Mouse (Mus musculus) lung, embryonic 16.5 days (tissue): ENCODE measurements around the gene Pik3r5. TPM values are rescaled to one million over a fixed set of nuclear protein-coding genes. Genes with fewer than 3 reads are reported as not detected.

ENCODE experiments used
- ATAC-seq: fragments of 200-750 bp; cut with Nextera tagmentation; 2 replicates; pipeline ENCODE4 v1.8.0; 2017; ENCODE audit warnings: low read depth, mild to moderate bottlenecking, moderate library complexity
- H3K27ac ChIP-seq: fragments of 300-500 bp; sonication (generic); 2 replicates; pipeline ENCODE4 v1.5.1; 2014; ENCODE audit warnings: mild to moderate bottlenecking, control low read depth, low read length
- H3K27me3 ChIP-seq: fragments of 300-500 bp; sonication (generic); 2 replicates; pipeline ENCODE4 v1.6.1; 2014; ENCODE audit warnings: low read depth, low read length, mixed read lengths; ENCODE audit not compliant: control insufficient read depth, insufficient read depth
- H3K36me3 ChIP-seq: fragments of 300-500 bp; sonication (generic); 2 replicates; pipeline ENCODE4 v1.6.1; 2014; ENCODE audit warnings: low read length; ENCODE audit not compliant: control insufficient read depth, insufficient read depth
- H3K4me1 ChIP-seq: fragments of 300-500 bp; sonication (generic); replicated peaks from 2 replicates; pipeline ENCODE4 v1.6.1; 2014; ENCODE audit warnings: low read length, mixed read lengths; ENCODE audit not compliant: control insufficient read depth, insufficient read depth
- H3K4me2 ChIP-seq: fragments of 300-500 bp; sonication (generic); 2 replicates; pipeline ENCODE4 v1.6.1; 2014; ENCODE audit warnings: low read depth, low read length, control low read depth
- H3K4me3 ChIP-seq: fragments of 300-500 bp; sonication (generic); 2 replicates; pipeline ENCODE4 v1.5.1; 2014; ENCODE audit warnings: mild to moderate bottlenecking, low read length, control low read depth
- H3K9ac ChIP-seq: fragments of 300-500 bp; sonication (generic); 2 replicates; pipeline ENCODE4 v1.6.1; 2014; ENCODE audit warnings: low read length, control low read depth
- H3K9me3 ChIP-seq: fragments of 300-500 bp; sonication (generic); 2 replicates; pipeline ENCODE4 v1.6.1; 2016; ENCODE audit warnings: low read length; ENCODE audit not compliant: control insufficient read depth
- WGBS: fragments of 180-500 bp; shearing (Covaris S2); extraction: QIAGEN DNeasy Blood & Tissue Kit; methylation state at CpG from one replicate; pipeline ENCODE4 v1.1.7; 2014; 5-methylcytosine and 5-hydroxymethylcytosine counted together
- polyA plus RNA-seq: library from polyadenylated mRNA; unstranded; fragments of >200 nt; fragmentation: Nextera tagmentation; extraction: Ambion mirVana; gene quantifications from 2 replicates; pipeline ENCODE4 v1.2.1, GENCODE M21; 2015

Gene Pik3r5
- polyA plus RNA-seq, 1 experiment from 2014 or later: 0.55 TPM

- Histone ChIP-seq H3K36me3 (no peaks in the 10 kb centered on the region), H3K4me2 (no peak overlapping the region), H3K27me3 (no peaks in the 10 kb centered on the region), H3K4me1 (no peaks in the 10 kb centered on the region), H3K27ac (no peak overlapping the region), H3K9me3 (no peaks in the 10 kb centered on the region), H3K9ac (no peak overlapping the region), H3K4me3 (no peak overlapping the region)
- no peak for ATAC-seq
- WGBS: 37% methylated on average over 9 of the region's 9 CpGs
These were observed 14.1 kb upstream of the Pik3r5 start for GRCm38 (mm10) chr11:68417831-68418230.

- WGBS: 64% methylated on average over 8 of the region's 8 CpGs
These were observed 6.2 kb upstream of the Pik3r5 start for GRCm38 (mm10) chr11:68425492-68426315.

GRCm38 (mm10) chr11:68427083-68427570, 4.8 kb upstream of the Pik3r5 start:
- Histone ChIP-seq H3K9ac (no peak overlapping the region), H3K27ac (no peak overlapping the region), H3K4me1 (no peaks in the 10 kb centered on the region), H3K4me3 (no peak overlapping the region), H3K36me3 (no peaks in the 10 kb centered on the region), H3K27me3 (no peaks in the 10 kb centered on the region; the same call in 1 of the 2 replicates), H3K4me2 (no peak overlapping the region), H3K9me3 (no peaks in the 10 kb centered on the region)
- 76% methylated on average over 5 of the region's 5 CpGs for WGBS
- no peak for ATAC-seq

More at GRCm38 (mm10) chr11:68425492-68426315, 6.2 kb upstream of the Pik3r5 start:
- H3K9ac ChIP-seq: no peak overlapping the region
- no peak overlapping the region for H3K4me3 ChIP-seq
- H3K4me2 ChIP-seq: no peak overlapping the region
- no peaks in the 10 kb centered on the region for H3K9me3 ChIP-seq
- H3K27ac ChIP-seq: no peak overlapping the region
- H3K4me1 ChIP-seq: no peaks in the 10 kb centered on the region
- no peaks in the 10 kb centered on the region for H3K36me3 ChIP-seq
- no peak for ATAC-seq
- no peaks in the 10 kb centered on the region for H3K27me3 ChIP-seq

GRCm38 (mm10) chr11:68430662-68431061, 1.3 kb upstream of the Pik3r5 start:
- no peak overlapping the region for H3K9ac ChIP-seq
- H3K4me2 ChIP-seq: no peak overlapping the region
- 57% methylated on average over 5 of the region's 5 CpGs for WGBS
- no peak overlapping the region for H3K27ac ChIP-seq
- no peaks in the 10 kb centered on the region for H3K4me1 ChIP-seq
- ATAC-seq: no peak
- H3K27me3 ChIP-seq: peaks cover 6% of the 10 kb centered on the region; the same call in 1 of the 2 replicates
- no peak overlapping the region for H3K4me3 ChIP-seq
- H3K36me3 ChIP-seq: no peaks in the 10 kb centered on the region
- H3K9me3 ChIP-seq: no peaks in the 10 kb centered on the region

- Histone ChIP-seq H3K9me3 (no peaks in the 10 kb centered on the region), H3K4me3 (peak overlapping the region; percentile 59), H3K4me2 (peak overlapping the region; percentile 92), H3K27me3 (peaks cover 6% of the 10 kb centered on the region; the same call in 1 of the 2 replicates), H3K9ac (peak overlapping the region; percentile 57), H3K27ac (no peak overlapping the region), H3K4me1 (no peaks in the 10 kb centered on the region), H3K36me3 (no peaks in the 10 kb centered on the region)
- WGBS: 22% methylated on average over 23 of the region's 23 CpGs
- no peak; the same call in 1 of the 2 replicates for ATAC-seq
These were observed 570 bp downstream of the Pik3r5 start for GRCm38 (mm10) chr11:68432361-68433021.

- Histone ChIP-seq H3K9ac (no peak overlapping the region), H3K27ac (no peak overlapping the region), H3K4me3 (no peak overlapping the region), H3K4me2 (no peak overlapping the region), H3K4me1 (no peaks in the 10 kb centered on the region), H3K36me3 (no peaks in the 10 kb centered on the region), H3K9me3 (no peaks in the 10 kb centered on the region), H3K27me3 (peaks cover 6% of the 10 kb centered on the region; the same call in 1 of the 2 replicates)
- no peak for ATAC-seq
- whole genome bisulfite sequencing: 75% methylated on average over 5 of the region's 5 CpGs
These were observed 1.6 kb downstream of the Pik3r5 start for GRCm38 (mm10) chr11:68433534-68433933.

- H3K4me3 ChIP-seq: no peak overlapping the region
- H3K27ac ChIP-seq: no peak overlapping the region
- no peaks in the 10 kb centered on the region for H3K36me3 ChIP-seq
- no peaks in the 10 kb centered on the region for H3K9me3 ChIP-seq
- no peak for ATAC-seq
- peaks cover 6% of the 10 kb centered on the region; the same call in 1 of the 2 replicates for H3K27me3 ChIP-seq
- no peak overlapping the region for H3K9ac ChIP-seq
- no peak overlapping the region for H3K4me2 ChIP-seq
- H3K4me1 ChIP-seq: no peaks in the 10 kb centered on the region
- WGBS: 79% methylated on average over 2 of the region's 2 CpGs
These were observed 2.8 kb downstream of the Pik3r5 start for GRCm38 (mm10) chr11:68434697-68435096.

- Histone ChIP-seq H3K4me3 (no peak overlapping the region), H3K27ac (no peak overlapping the region), H3K9me3 (no peaks in the 10 kb centered on the region), H3K9ac (no peak overlapping the region), H3K36me3 (no peaks in the 10 kb centered on the region), H3K4me2 (no peak overlapping the region), H3K4me1 (no peaks in the 10 kb centered on the region), H3K27me3 (peaks cover 6% of the 10 kb centered on the region; the same call in 1 of the 2 replicates)
- ATAC-seq: no peak
- 79% methylated on average over 4 of the region's 4 CpGs for WGBS
These were observed 3.7 kb downstream of the Pik3r5 start for GRCm38 (mm10) chr11:68435601-68436000.

- Histone ChIP-seq H3K27me3 (peaks cover 6% of the 10 kb centered on the region; the same call in 1 of the 2 replicates), H3K4me2 (no peak overlapping the region), H3K36me3 (no peaks in the 10 kb centered on the region), H3K27ac (no peak overlapping the region), H3K4me1 (no peaks in the 10 kb centered on the region), H3K4me3 (no peak overlapping the region), H3K9ac (no peak overlapping the region), H3K9me3 (no peaks in the 10 kb centered on the region)
- no peak for ATAC-seq
- WGBS: 72% methylated on average over 5 of the region's 5 CpGs
These were observed 4.5 kb downstream of the Pik3r5 start for GRCm38 (mm10) chr11:68436376-68436775.
